Mouse (Mus musculus): ENCODE data around the gene Unc13c. TPM values are rescaled to one million over a fixed set of nuclear protein-coding genes. Genes with fewer than 3 reads are reported as not detected.

Gene Unc13c
- total and polyA plus RNA-seq, 2 experiments: not detected

DNA sequence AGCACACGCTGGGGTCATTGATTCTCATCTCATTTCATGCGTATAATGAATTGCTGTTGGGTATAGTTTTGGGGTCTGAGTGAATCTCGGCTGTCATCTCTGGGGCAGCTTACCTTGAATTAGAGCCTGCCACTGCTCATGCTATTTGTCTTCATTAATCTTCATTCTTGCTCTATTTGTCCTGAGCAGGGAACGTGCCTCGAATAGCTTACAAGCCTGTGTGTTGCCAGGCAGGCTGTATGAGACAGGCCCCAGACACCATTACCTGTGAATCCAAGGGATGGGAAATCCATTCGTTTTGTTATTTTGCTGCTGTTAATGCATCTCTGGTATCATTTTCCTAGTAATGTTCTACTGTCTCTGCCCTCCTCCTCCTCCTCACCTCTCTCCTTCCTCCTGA is 518.8 kb downstream of the Unc13c start:
- WGBS: 83% methylated on average over 6 of the region's 6 CpGs

DNA sequence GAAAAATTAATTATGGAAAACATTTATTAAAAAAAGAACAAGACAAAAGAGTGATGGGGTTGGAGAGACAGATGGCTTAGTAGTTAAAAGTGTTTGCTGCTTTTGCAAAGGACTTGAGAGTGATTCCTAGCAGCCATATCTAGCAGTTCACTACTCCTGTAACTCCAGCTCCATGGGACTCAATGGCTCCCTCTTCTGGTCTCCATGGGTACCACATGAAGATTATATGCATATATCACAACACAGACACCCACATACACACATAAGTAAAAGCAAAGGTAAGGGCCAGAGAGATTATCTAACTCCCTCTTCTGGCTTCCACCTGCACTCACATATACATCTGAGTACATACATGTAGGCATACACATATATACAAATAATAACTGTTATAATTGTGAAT is 519.5 kb downstream of the Unc13c start:
- Histone ChIP-seq H3K36me3 (ENCODE audit: control insufficient read depth, insufficient read depth, low read length) (no peaks in the 10 kb centered on the region), H3K27ac (replicated peaks; ENCODE audit: insufficient read depth, low read depth, low read length) (no peak overlapping the region), H3K79me2 (ENCODE audit: control insufficient read depth, insufficient read depth, low read length) (no peaks in the 10 kb centered on the region), H3K4me3 (ENCODE audit: insufficient read depth, low read depth, low read length) (no peak overlapping the region), H3K9ac (ENCODE audit: low read depth, low read length) (no peak overlapping the region), H3K27me3 (ENCODE audit: control insufficient read depth, insufficient read depth, low read length) (no peaks in the 10 kb centered on the region), H3K4me1 (ENCODE audit: control insufficient read depth, insufficient read depth, low read length) (no peaks in the 10 kb centered on the region)
- no peak for DNase-seq (ENCODE audit: extremely low read depth, low read depth, low spot score)
- TF ChIP-seq CTCF (IDR thresholded peaks at IDR 0.05; ENCODE audit: low read depth, low read length) (no peak), POLR2A (IDR thresholded peaks at IDR 0.05; ENCODE audit: extremely low read depth, insufficient read depth, low read length) (no peak)

More for the DNA sequence above, 518.8 kb downstream of the Unc13c start:
- DNase-seq (ENCODE audit: extremely low read depth, low read depth, low spot score): no peak
- H3K4me3 ChIP-seq (ENCODE audit: insufficient read depth, low read depth, low read length): no peak overlapping the region
- TF ChIP-seq CTCF (IDR thresholded peaks at IDR 0.05; ENCODE audit: low read depth, low read length) (no peak), POLR2A (IDR thresholded peaks at IDR 0.05; ENCODE audit: extremely low read depth, insufficient read depth, low read length) (no peak)
- no peaks in the 10 kb centered on the region for H3K4me1 ChIP-seq (ENCODE audit: control insufficient read depth, insufficient read depth, low read length)
- no peaks in the 10 kb centered on the region for H3K79me2 ChIP-seq (ENCODE audit: control insufficient read depth, insufficient read depth, low read length)
- H3K9ac ChIP-seq (ENCODE audit: low read depth, low read length): no peak overlapping the region
- no peak overlapping the region for H3K27ac ChIP-seq (replicated peaks; ENCODE audit: insufficient read depth, low read depth, low read length)
- H3K27me3 ChIP-seq (ENCODE audit: control insufficient read depth, insufficient read depth, low read length): no peaks in the 10 kb centered on the region
- H3K36me3 ChIP-seq (ENCODE audit: control insufficient read depth, insufficient read depth, low read length): no peaks in the 10 kb centered on the region

DNA sequence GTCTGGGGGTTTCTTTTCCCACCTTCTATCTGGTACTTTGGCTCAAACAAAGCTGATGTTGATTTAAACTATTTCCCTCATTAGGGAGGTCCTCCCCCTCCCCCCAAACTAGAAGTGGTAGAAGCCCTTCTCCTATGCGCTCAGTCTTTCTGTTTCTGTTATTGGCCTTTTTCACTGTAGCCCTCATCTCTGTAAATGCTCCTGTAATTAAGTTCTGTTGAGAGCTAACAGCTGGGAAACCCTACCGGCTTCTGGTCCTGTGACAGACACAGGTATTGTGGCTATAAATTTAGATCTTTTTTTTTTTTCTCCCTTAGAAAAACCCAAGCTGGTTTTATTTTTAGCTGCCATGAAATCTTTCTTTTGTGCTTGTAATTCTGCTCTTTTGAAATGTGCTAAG is 536.8 kb downstream of the Unc13c start:
- H3K27ac ChIP-seq (replicated peaks; ENCODE audit: insufficient read depth, low read depth, low read length): no peak overlapping the region
- no peaks in the 10 kb centered on the region for H3K4me1 ChIP-seq (ENCODE audit: control insufficient read depth, insufficient read depth, low read length)
- peaks cover 3% of the 10 kb centered on the region; the same call in 1 of the 2 replicates for H3K27me3 ChIP-seq (ENCODE audit: control insufficient read depth, insufficient read depth, low read length)
- H3K36me3 ChIP-seq (ENCODE audit: control insufficient read depth, insufficient read depth, low read length): no peaks in the 10 kb centered on the region
- no peak overlapping the region for H3K4me3 ChIP-seq (ENCODE audit: insufficient read depth, low read depth, low read length)
- 81% methylated on average over 2 of the region's 2 CpGs for WGBS
- TF ChIP-seq POLR2A (IDR thresholded peaks at IDR 0.05; ENCODE audit: extremely low read depth, insufficient read depth, low read length) (no peak), CTCF (IDR thresholded peaks at IDR 0.05; ENCODE audit: low read depth, low read length) (no peak)
- H3K9ac ChIP-seq (ENCODE audit: low read depth, low read length): no peak overlapping the region
- no peak for DNase-seq (ENCODE audit: extremely low read depth, low read depth, low spot score)
- H3K79me2 ChIP-seq (ENCODE audit: control insufficient read depth, insufficient read depth, low read length): no peaks in the 10 kb centered on the region

Other genes starting within 250 kb of the Unc13c start
- under 0.01 TPM in 2 replicates for gene Wdr72, start 141.4 kb upstream of the Unc13c start, total RNA-seq (2014; rRNA removed)
- 2.2 TPM in 1 of 2 replicates, not detected in the other for gene Wdr72, start 141.4 kb upstream of the Unc13c start, polyA plus RNA-seq (2012; rRNA removed)